Mouse (Mus musculus) liver, embryonic 11.5 days (tissue): ENCODE data around the gene 4931428L18Rik. TPM values are rescaled to one million over a fixed set of nuclear protein-coding genes. Genes with fewer than 3 reads are reported as not detected.

Experiments used
- ATAC-seq: fragments of 200-750 bp; cut with Nextera tagmentation; replicated peaks from 2 replicates; pipeline ENCODE4 v1.8.0; 2017; ENCODE audit warnings: moderate number of reproducible peaks, mild to moderate bottlenecking, moderate TSS enrichment, moderate library complexity; ENCODE audit not compliant: low FRiP score
- DNase-seq: peaks from one replicate; pipeline ENCODE4 v3.0.0-alpha.2; 2017; ENCODE audit warnings: low spot score
- H3K27ac ChIP-seq: fragments of 300-500 bp; sonication (generic); 2 replicates; pipeline ENCODE4 v1.5.1; 2014; ENCODE audit warnings: mild to moderate bottlenecking, low read depth, low read length, control low read depth
- H3K27me3 ChIP-seq: fragments of 300-500 bp; sonication (generic); replicated peaks from 2 replicates; pipeline ENCODE4 v1.6.1; 2014; ENCODE audit warnings: low read length, mixed read lengths; ENCODE audit not compliant: control insufficient read depth, insufficient read depth
- H3K36me3 ChIP-seq: fragments of 300-500 bp; sonication (generic); 2 replicates; pipeline ENCODE4 v1.6.1; 2014; ENCODE audit warnings: mild to moderate bottlenecking, low read length, moderate library complexity, mixed read lengths; ENCODE audit not compliant: control insufficient read depth, insufficient read depth
- H3K4me1 ChIP-seq: fragments of 300-500 bp; sonication (generic); replicated peaks from 2 replicates; pipeline ENCODE4 v1.6.1; 2014; ENCODE audit warnings: low read length, mixed read lengths; ENCODE audit not compliant: control insufficient read depth, insufficient read depth
- H3K4me2 ChIP-seq: fragments of 300-500 bp; sonication (generic); 2 replicates; pipeline ENCODE4 v1.6.1; 2014; ENCODE audit warnings: mild to moderate bottlenecking, control low read depth, moderate library complexity
- H3K4me3 ChIP-seq: fragments of 300-500 bp; sonication (generic); 2 replicates; pipeline ENCODE4 v1.5.1; 2014; ENCODE audit warnings: low read depth, low read length, control low read depth
- H3K9ac ChIP-seq: fragments of 300-500 bp; sonication (generic); 2 replicates; pipeline ENCODE4 v1.6.1; 2014; ENCODE audit warnings: low read depth, low read length, control low read depth
- H3K9me3 ChIP-seq: fragments of 300-500 bp; sonication (generic); 2 replicates; pipeline ENCODE4 v1.6.1; 2016; ENCODE audit warnings: low read length, inconsistent platforms, mixed read lengths; ENCODE audit not compliant: control insufficient read depth
- WGBS: fragments of 180-500 bp; shearing (Covaris S2); extraction: QIAGEN DNeasy Blood & Tissue Kit; methylation state at CpG from one replicate; pipeline ENCODE4 v1.1.7; 2014; 5-methylcytosine and 5-hydroxymethylcytosine counted together
- polyA plus RNA-seq: library from polyadenylated mRNA; unstranded; fragments of >200 nt; fragmentation: Nextera tagmentation; extraction: Ambion mirVana; gene quantifications from 2 replicates; pipeline ENCODE4 v1.2.1, GENCODE M21; 2014

Gene 4931428L18Rik
- polyA plus RNA-seq, 1 experiment from 2014 or later = not detected

DNA sequence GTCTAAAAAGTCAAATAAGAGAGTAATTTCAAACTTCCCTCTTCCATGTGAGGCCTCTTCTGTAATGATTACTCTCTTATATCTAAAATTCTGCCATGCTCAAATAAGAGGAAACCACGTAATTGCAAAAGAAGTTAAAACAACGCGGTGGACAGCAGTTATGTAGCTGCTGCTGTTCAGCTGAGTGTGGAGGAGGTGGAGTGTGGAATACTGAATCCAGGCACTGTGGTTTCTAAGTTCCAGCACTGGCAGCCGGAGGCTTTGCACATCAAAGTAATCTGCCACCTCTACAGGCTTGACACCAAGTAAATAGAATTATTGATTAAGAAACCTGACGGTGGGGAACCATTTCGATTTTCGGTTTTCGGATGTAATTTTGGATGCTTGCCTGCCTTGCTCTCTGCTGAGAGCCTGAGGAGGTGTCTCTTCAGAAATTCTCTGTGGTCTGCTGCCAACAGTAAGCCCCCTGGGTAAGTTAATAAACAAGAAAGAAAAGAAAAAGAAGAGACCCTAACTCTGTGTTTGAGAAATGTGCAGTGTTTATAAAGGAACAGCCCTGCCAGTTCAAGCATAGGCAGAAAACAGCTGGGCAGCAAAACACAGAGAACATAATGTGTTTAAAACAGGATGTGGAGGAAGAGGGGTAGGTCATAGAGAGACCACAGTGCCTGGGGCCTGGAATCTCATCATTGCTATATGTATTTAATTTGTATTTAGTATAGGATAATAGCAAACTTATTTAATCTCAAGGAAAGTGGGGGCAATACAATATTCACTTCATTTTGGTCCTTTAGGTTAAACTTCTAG, 80.0 kb downstream of the 4931428L18Rik start:
- no peak for DNase-seq
- no peak for ATAC-seq
- H3K9me3 ChIP-seq = no peaks in the 10 kb centered on the region
- no peak overlapping the region for H3K9ac ChIP-seq
- H3K27ac ChIP-seq = no peak overlapping the region
- no peaks in the 10 kb centered on the region for H3K4me1 ChIP-seq
- WGBS = 57% methylated on average over 8 of the region's 8 CpGs
- no peaks in the 10 kb centered on the region for H3K36me3 ChIP-seq
- no peak overlapping the region for H3K4me3 ChIP-seq
- no peaks in the 10 kb centered on the region for H3K27me3 ChIP-seq
- no peak overlapping the region for H3K4me2 ChIP-seq

DNA sequence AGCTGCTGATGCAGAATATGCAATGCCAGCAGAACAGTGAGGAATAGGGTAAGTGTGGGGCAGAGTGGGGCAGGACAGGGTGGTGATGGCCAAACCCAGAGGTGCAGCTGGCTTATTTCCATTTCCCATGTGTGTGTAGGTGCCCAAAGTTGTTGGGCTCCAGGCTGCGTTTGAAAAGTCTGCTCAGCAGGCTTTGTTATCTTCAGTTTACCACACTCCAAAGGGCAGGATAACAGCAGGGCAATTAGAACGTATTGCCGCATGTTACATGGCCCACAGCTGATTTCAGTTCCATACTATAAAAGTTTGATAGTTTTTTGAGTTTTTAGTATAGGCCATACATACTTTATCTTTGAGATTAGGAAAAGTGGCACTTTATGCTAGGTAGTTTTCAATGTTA, 84.1 kb downstream of the 4931428L18Rik start:
- no peak overlapping the region for H3K9ac ChIP-seq
- no peak for DNase-seq

DNA sequence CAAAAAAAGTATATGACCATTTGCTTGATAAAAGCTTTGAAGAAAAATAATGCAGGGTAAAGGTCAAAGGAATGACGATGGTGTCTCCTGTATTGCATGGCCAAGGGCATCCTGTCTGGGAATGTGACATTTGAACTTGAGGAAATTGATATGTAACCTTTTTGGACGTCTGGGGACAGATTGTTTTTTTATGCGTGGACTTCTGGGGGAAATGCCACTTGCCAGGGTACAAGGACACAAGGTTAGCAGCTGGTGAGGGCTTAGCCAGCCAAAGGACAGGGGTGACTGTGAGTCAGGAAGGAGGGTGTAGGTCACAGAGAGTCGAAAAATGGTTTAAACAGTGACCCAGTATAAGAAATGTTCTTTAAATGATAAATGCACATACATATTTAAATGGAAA, 109.0 kb downstream of the 4931428L18Rik start:
- no peak overlapping the region for H3K4me3 ChIP-seq
- H3K9me3 ChIP-seq = no peaks in the 10 kb centered on the region
- no peak for DNase-seq
- H3K4me1 ChIP-seq = no peaks in the 10 kb centered on the region
- ATAC-seq = no peak
- 66% methylated on average over 4 of the region's 4 CpGs for WGBS
- no peak overlapping the region for H3K4me2 ChIP-seq
- no peaks in the 10 kb centered on the region for H3K36me3 ChIP-seq
- no peak overlapping the region for H3K27ac ChIP-seq
- no peak overlapping the region for H3K9ac ChIP-seq
- H3K27me3 ChIP-seq = no peaks in the 10 kb centered on the region

More for the DNA sequence above, 84.1 kb downstream of the 4931428L18Rik start:
- H3K9me3 ChIP-seq = no peaks in the 10 kb centered on the region
- H3K36me3 ChIP-seq = no peaks in the 10 kb centered on the region
- 66% methylated on average over 3 of the region's 3 CpGs for WGBS
- H3K27me3 ChIP-seq = no peaks in the 10 kb centered on the region
- no peak for ATAC-seq
- no peak overlapping the region for H3K27ac ChIP-seq
- H3K4me2 ChIP-seq = no peak overlapping the region
- H3K4me1 ChIP-seq = no peaks in the 10 kb centered on the region
- H3K4me3 ChIP-seq = no peak overlapping the region

DNA sequence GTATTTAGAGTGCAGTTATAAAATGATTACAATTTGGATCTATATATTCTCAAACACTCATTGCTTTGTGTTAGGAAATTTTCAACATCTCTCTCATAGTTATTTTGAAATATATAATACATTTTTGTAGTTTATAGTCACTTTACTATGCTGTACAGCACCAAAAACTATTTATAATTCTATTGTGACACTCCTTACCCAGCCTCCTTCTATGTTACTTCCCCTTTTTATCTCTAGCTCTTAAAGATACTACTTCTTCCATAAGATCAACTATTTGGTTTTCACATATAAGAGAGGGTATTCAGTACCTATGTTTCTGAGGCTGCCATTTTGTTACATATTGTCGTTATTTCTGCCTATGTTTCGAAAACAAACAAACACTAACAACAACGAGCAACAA, 114.5 kb downstream of the 4931428L18Rik start:
- 87% methylated on average over 3 of the region's 3 CpGs for WGBS
- Histone ChIP-seq H3K4me3 (no peak overlapping the region), H3K4me1 (no peaks in the 10 kb centered on the region), H3K4me2 (no peak overlapping the region), H3K9ac (no peak overlapping the region), H3K27me3 (no peaks in the 10 kb centered on the region), H3K27ac (no peak overlapping the region), H3K36me3 (no peaks in the 10 kb centered on the region), H3K9me3 (no peaks in the 10 kb centered on the region)
- ATAC-seq = no peak
- no peak for DNase-seq

DNA sequence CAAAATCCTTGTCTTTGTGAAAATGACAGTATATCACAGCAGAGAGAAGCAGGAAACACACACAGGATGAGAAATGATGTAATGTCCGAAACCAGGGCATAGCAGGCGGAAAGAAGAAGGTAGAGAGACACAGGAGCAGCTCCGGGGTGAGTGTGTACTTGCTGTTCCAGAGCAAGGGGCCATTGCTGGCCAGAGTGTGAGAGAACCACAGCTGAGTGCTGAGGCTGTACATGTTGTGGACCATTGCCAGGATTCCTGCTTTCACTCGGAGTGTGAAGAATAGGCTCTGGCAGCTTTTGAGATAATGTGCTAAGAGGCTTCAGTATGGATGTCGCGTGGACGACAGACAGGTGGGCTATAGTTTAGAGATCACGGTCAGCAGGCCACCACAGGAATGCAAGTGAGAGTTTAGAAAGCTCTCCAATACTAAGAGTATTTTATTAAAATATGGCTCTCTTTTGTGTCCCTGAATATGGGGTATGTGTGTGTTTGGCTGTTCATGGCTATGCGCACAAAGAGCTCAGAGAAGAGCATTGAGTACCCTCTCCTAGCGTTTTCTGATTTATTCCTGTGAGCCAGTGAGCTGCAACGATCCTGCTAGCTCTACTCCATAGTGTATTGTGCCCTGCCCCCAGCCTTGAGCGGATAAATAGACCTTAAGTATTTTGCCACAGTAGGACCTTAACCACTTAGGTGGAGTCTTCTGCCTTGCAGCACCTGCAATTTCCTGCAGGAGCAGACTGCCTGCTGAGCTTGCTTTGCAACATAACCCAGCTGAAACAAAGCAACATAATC, 119.4 kb downstream of the 4931428L18Rik start:
- ATAC-seq (no peak), DNase-seq (no peak)
- Histone ChIP-seq H3K27ac (no peak overlapping the region), H3K9ac (no peak overlapping the region), H3K4me1 (no peaks in the 10 kb centered on the region), H3K27me3 (no peaks in the 10 kb centered on the region), H3K4me3 (no peak overlapping the region), H3K36me3 (no peaks in the 10 kb centered on the region), H3K9me3 (no peaks in the 10 kb centered on the region), H3K4me2 (no peak overlapping the region)
- 65% methylated on average over 12 of the region's 12 CpGs for WGBS

DNA sequence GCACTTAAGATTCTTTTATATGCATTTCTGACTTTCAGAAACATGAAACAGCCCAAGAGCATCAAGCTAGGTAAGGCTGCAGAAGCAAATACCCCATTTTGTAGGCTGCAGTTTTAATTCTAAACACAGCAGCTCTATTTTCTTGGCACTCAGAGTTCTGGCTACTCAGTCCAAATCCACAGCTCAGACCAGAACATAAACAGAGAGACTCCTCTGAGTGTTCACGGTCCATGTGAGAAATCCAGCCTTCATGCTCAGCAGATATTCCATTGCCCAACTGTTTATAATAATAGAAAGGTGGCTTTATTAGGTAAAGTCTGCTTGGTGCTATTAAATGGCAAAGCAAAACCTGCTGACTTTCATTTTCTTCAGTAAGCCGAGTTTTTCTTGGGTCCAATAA, 120.2 kb downstream of the 4931428L18Rik start:
- ATAC-seq (no peak), DNase-seq (no peak)
- WGBS = 75% methylated on average over 2 of the region's 2 CpGs
- no peaks in the 10 kb centered on the region for H3K9me3 ChIP-seq
- no peaks in the 10 kb centered on the region for H3K27me3 ChIP-seq
- no peak overlapping the region for H3K27ac ChIP-seq
- H3K4me3 ChIP-seq = no peak overlapping the region
- H3K9ac ChIP-seq = no peak overlapping the region
- H3K36me3 ChIP-seq = no peaks in the 10 kb centered on the region
- no peaks in the 10 kb centered on the region for H3K4me1 ChIP-seq
- no peak overlapping the region for H3K4me2 ChIP-seq

DNA sequence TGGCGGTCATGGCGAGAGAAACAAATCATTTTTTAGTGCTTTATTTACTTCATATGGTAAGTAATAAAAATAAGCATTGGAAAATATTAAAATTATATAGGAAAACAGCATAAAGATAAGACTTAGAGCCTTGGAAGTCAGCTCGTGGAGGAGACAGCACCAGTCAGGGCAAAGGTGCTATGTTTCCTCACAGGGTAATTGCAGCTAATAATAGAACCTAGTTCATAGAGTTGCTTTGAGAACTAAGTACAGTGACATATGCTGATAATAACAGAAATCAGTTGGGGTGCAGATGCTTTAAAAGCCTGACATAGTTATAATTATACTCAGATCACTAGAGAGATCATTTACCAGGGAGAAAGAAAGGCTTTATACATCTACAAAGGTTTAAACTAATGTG, 125.3 kb downstream of the 4931428L18Rik start:
- H3K4me3 ChIP-seq = no peak overlapping the region
- no peaks in the 10 kb centered on the region for H3K4me1 ChIP-seq
- WGBS = 62% methylated on average over 3 of the region's 3 CpGs
- ATAC-seq (no peak), DNase-seq (no peak)
- H3K4me2 ChIP-seq = no peak overlapping the region
- H3K36me3 ChIP-seq = no peaks in the 10 kb centered on the region
- H3K27ac ChIP-seq = no peak overlapping the region
- H3K9me3 ChIP-seq = no peaks in the 10 kb centered on the region
- H3K9ac ChIP-seq = no peak overlapping the region
- H3K27me3 ChIP-seq = no peaks in the 10 kb centered on the region

DNA sequence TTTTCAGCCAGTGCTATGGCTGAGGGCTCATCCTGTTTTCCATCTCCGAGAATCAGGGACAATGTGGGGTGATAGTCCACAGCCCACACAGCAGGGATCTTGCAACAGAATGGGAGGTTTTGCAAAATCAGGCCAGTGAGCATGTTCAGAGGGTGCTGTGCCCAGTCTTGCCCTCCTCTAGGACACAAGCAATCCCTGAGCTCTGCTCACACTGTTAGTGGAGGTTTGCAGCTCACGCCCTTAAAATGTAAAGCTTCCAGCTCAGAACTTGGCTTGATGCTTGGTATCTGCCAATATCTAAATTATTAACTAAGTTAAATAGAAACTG, 126.1 kb downstream of the 4931428L18Rik start:
- Histone ChIP-seq H3K4me3 (no peak overlapping the region), H3K36me3 (no peaks in the 10 kb centered on the region), H3K9me3 (no peaks in the 10 kb centered on the region), H3K4me2 (no peak overlapping the region), H3K27ac (no peak overlapping the region), H3K4me1 (no peaks in the 10 kb centered on the region), H3K27me3 (no peaks in the 10 kb centered on the region), H3K9ac (no peak overlapping the region)
- WGBS = 59% methylated on average over 2 of the region's 2 CpGs
- DNase-seq (no peak), ATAC-seq (no peak)
